Mouse (Mus musculus) CD8-positive naive resting alpha-beta T cell, adult 2 months (primary cell): ENCODE measurements at regions not wholly inside any gene's neighbourhood (a gene's known extent, or its start where the extent isn't known, plus 50 kb on each side); places are given as distances from the start of the nearest gene placed in this dataset.

Experiments
- DNase-seq, 2 experiments: peaks; one replicate each; pipeline ENCODE4 v3.0.0; 2022; ENCODE audit warnings: low read depth in 2 of 2, low spot score in 2 of 2

- no peak for DNase-seq
These were observed 76.8 kb upstream of the Akap6 start for GRCm38 (mm10) chr12:52622398-52622797.

- DNase-seq, result no peak
These were observed 75.6 kb upstream of the Akap6 start for GRCm38 (mm10) chr12:52623416-52624108.

GRCm38 (mm10) chr12:52624871-52625270, 74.3 kb upstream of the Akap6 start:
- no peak for DNase-seq

GRCm38 (mm10) chr12:52628771-52629170, 70.4 kb upstream of the Akap6 start:
- no peak for DNase-seq

GRCm38 (mm10) chr12:52635121-52635878, 63.9 kb upstream of the Akap6 start:
- DNase-seq, result no peak

- no peak for DNase-seq
These were observed 62.8 kb upstream of the Akap6 start for GRCm38 (mm10) chr12:52636186-52636881.

- DNase-seq, result no peak
These were observed 62.3 kb upstream of the Akap6 start for GRCm38 (mm10) chr12:52636920-52637319.

GRCm38 (mm10) chr12:52637506-52638249, 61.5 kb upstream of the Akap6 start:
- DNase-seq, result peak; percentile 15 to 35

- no peak for DNase-seq
These were observed 60.7 kb upstream of the Akap6 start for GRCm38 (mm10) chr12:52638461-52638860.

GRCm38 (mm10) chr12:52644059-52644458, 55.1 kb upstream of the Akap6 start:
- no peak for DNase-seq
